Comparison of ENCODE assay signal across 10 mouse cellular contexts in genomic region chr6:71162269-71162668, GRCm38 (mm10). TPM values are rescaled to one million over a fixed set of nuclear protein-coding genes. Genes with fewer than 3 reads are reported as not detected.
DNase-seq lines count a peak whose midpoint lies in the region; ATAC-seq and TF ChIP-seq lines count a peak whose summit lies in the region.
"Had no signal": no experiment of that assay in that cellular context is flagged by ENCODE, and none has a peak within 500 bp of the region (broad histone marks: within the 10 kb centered on the region; RNA-seq: fewer than 3 reads in every experiment).

No protein-coding gene starts in this region.

- no peak for ATAC-seq in frontal cortex, adult (ENCODE audit: low TSS enrichment)

- peak in 1 of 2 experiments; percentile 75; a peak in 2 of 4 replicates for TF ChIP-seq CTCF in CH12.LX (conservative IDR thresholded peaks at IDR 0.05 in 1 of 2, IDR thresholded peaks at IDR 0.05 in 1 of 2; ENCODE audit: low read depth in 2 of 2, low read length in 2 of 2)

- no peak overlapping the region for H3K27ac ChIP-seq in CH12.LX (ENCODE audit: insufficient read depth, low read depth)
- H3K27ac ChIP-seq: hindbrain, embryonic 10.5 days had no signal

- H3K4me1 ChIP-seq in CH12.LX (ENCODE audit: control insufficient read depth in 1 of 2, insufficient read depth in 2 of 2) = peaks cover 6 to 26% of the 10 kb centered on the region in 2 experiments

- in situ Hi-C loops in CH12.LX (cut with MboI; ENCODE audit: low pct_ligation_motif_present, low pct_unique_long_range_greater_than_20kb, low sequenced_read_pairs) = loop anchor here (5.0 to 10.0 kb wide), 3 partner anchors 103 to 245 kb away; no protein-coding TSS in a partner anchor

- TF ChIP-seq RAD21 in CH12.LX (IDR thresholded peaks at IDR 0.05; ENCODE audit: low read depth, low read length) = peak; percentile 63

- no peak overlapping the region for H3K9ac ChIP-seq in CH12.LX (ENCODE audit: insufficient read depth, low read depth)

- TF ChIP-seq EP300 in CH12.LX (IDR thresholded peaks at IDR 0.05; ENCODE audit: low read length) = no peak

- no peak overlapping the region for H3K4me3 ChIP-seq in CH12.LX (replicated peaks in 1 of 3; ENCODE audit: low read depth in 2 of 3, low read length in 2 of 3, poor library complexity in 1 of 3)
- H3K4me3 ChIP-seq: hindbrain, embryonic 10.5 days had no signal

- H3K4me2 ChIP-seq in CH12.LX (ENCODE audit: insufficient read depth, low read depth, poor library complexity, severe bottlenecking) = no peak overlapping the region

- DNase-seq in adrenal gland, postnatal 10 days = peak; percentile 59
- DNase-seq in adrenal gland, postnatal 4 days (ENCODE audit: low spot score in 2 of 2) = no peak
- peak; percentile 30 for DNase-seq in kidney, postnatal 14 days
- DNase-seq in kidney, adult 18-20 months = no peak
- peak; percentile 17 for DNase-seq in CH12.LX (ENCODE audit: extremely low read depth)
- DNase-seq in kidney, postnatal 4 days = peak; percentile 31 to 46
- no peak for DNase-seq in layer of hippocampus, postnatal 10 days (ENCODE audit: low spot score in 2 of 2)

- H3K9me3 ChIP-seq in CH12.LX (replicated peaks; ENCODE audit: low read length) = no peaks in the 10 kb centered on the region
- H3K9me3 ChIP-seq: hindbrain, embryonic 10.5 days had no signal

- no peaks in the 10 kb centered on the region for H3K79me2 ChIP-seq in CH12.LX (replicated peaks; ENCODE audit: control insufficient read depth, extremely low read depth, insufficient read depth, poor library complexity, severe bottlenecking)

- dilution Hi-C loops in CH12.LX (cut with MboI; ENCODE audit: extremely low pct_ligation_motif_present, extremely low pct_unique_long_range_greater_than_20kb, low sequenced_read_pairs) = no loop called here

- no peaks in the 10 kb centered on the region for H3K27me3 ChIP-seq in CH12.LX (replicated peaks)

- H3K36me3 ChIP-seq in CH12.LX (replicated peaks in 1 of 2; ENCODE audit: control insufficient read depth in 1 of 2, insufficient read depth in 1 of 2, low read length in 1 of 2) = no peaks in the 10 kb centered on the region
- H3K36me3 ChIP-seq: hindbrain, embryonic 10.5 days had no signal

- no peak for TF ChIP-seq POLR2A in CH12.LX (IDR thresholded peaks at IDR 0.05; ENCODE audit: low read depth, low read length)

TF ChIP-seq in CH12.LX, 34 proteins besides CTCF, POLR2A, EP300 and RAD21:
- TF ChIP-seq UBTF (IDR thresholded peaks at IDR 0.05; ENCODE audit: low read depth, low read length) (no peak), SMC3 (IDR thresholded peaks at IDR 0.05; ENCODE audit: low read depth, low read length) (peak; percentile 55)

RNA-seq across cellular contexts. Expression of gene Thnsl2, which starts 18.0 kb away (rescaled TPM):
- 10 to 100 TPM; 16.6 to 17.0 TPM for total RNA-seq in adrenal gland, postnatal 10 days (2021)
- 10 to 100 TPM; 27.9 to 31.7 TPM for total RNA-seq in adrenal gland, postnatal 4 days (2021)
- total RNA-seq in CH12.LX (2012; rRNA removed) (not detected in 2 replicates), CH12.LX (2014; rRNA removed) (not detected in 2 replicates)
- polyA plus RNA-seq in CH12.LX (2012; ENCODE audit: insufficient read length, low read depth) = not detected in 2 replicates
- 1 to 10 TPM; 3.1 to 5.5 TPM for total RNA-seq in layer of hippocampus, postnatal 10 days (2021)

RNA-seq across cellular contexts. Expression of gene Fabp1, which starts 37.4 kb away (rescaled TPM):
- total RNA-seq in adrenal gland, postnatal 10 days (2021) = 100 to 1,000 TPM; 160 to 453 TPM
- 100 to 1,000 TPM in 1 of 2 experiments, 1 to 10 TPM in 1; 7.4 to 190 TPM for total RNA-seq in adrenal gland, postnatal 4 days (2021)
- total RNA-seq in CH12.LX (2012; rRNA removed) = not detected in 2 replicates
- total RNA-seq in CH12.LX (2014; rRNA removed) = not detected in 2 replicates
- not detected in 2 replicates for polyA plus RNA-seq in CH12.LX (2012; ENCODE audit: insufficient read length, low read depth)
- total RNA-seq in layer of hippocampus, postnatal 10 days (2021) = not detected
- total RNA-seq: layer of hippocampus, postnatal 25 days had no signal
- polyA plus RNA-seq: hindbrain, embryonic 10.5 days had no signal

Comparison
In these comparisons a context has a peak if more than half of its experiments do, and no peak if none do; other contexts are left out.
1. DNase-seq: peak in adrenal gland, postnatal 10 days (single experiment), kidney, postnatal 14 days (single experiment), CH12.LX (single experiment) and kidney, postnatal 4 days (2 of 2); none in adrenal gland, postnatal 4 days (0 of 2), kidney, adult 18-20 months (single experiment) and layer of hippocampus, postnatal 10 days (0 of 2).
2. RNA of gene Thnsl2, which starts 18.0 kb away (total RNA-seq): 27.9 to 31.7 TPM in adrenal gland, postnatal 4 days, 16.6 to 17.0 TPM in adrenal gland, postnatal 10 days and 3.1 to 5.5 TPM in layer of hippocampus, postnatal 10 days; not detected in CH12.LX; every median in the first group is over 4 times any median in the second.
3. RNA of gene Fabp1, which starts 37.4 kb away (total RNA-seq): 160 to 453 TPM in adrenal gland, postnatal 10 days and 7.4 to 190 TPM in adrenal gland, postnatal 4 days; not detected in CH12.LX and not detected in layer of hippocampus, postnatal 10 days; every median in the first group is over 4 times any median in the second.